17 mouse cellular contexts compared by ENCODE assay signal in genomic region chr15:96975125-96975524, GRCm38 (mm10).
DNase-seq lines count a peak whose midpoint lies in the region; ATAC-seq and TF ChIP-seq lines count a peak whose summit lies in the region.
"Had no signal": no experiment of that assay in that cellular context is flagged by ENCODE, and none has a peak within 500 bp of the region (broad histone marks: within the 10 kb centered on the region; RNA-seq: fewer than 3 reads in every experiment).

No protein-coding gene starts in this region.

- intact Hi-C loops in left cerebral cortex, postnatal 25 days (cut with DNase I) = no loop called here

- no peaks in the 10 kb centered on the region for H3K9me3 ChIP-seq in hindbrain, postnatal 0 days (ENCODE audit: low read length)
- H3K9me3 ChIP-seq in hindbrain, embryonic 13.5 days = no peaks in the 10 kb centered on the region
- H3K9me3 ChIP-seq in limb, embryonic 15.5 days = no peaks in the 10 kb centered on the region
- H3K9me3 ChIP-seq: forebrain, embryonic 13.5 days; kidney, embryonic 15.5 days; neural tube, embryonic 13.5 days had no signal

- no peaks in the 10 kb centered on the region for H3K36me3 ChIP-seq in hindbrain, postnatal 0 days (ENCODE audit: insufficient read depth, low read length)
- H3K36me3 ChIP-seq in hindbrain, embryonic 13.5 days = no peaks in the 10 kb centered on the region
- H3K36me3 ChIP-seq in limb, embryonic 15.5 days = no peaks in the 10 kb centered on the region
- H3K36me3 ChIP-seq: kidney, embryonic 15.5 days; neural tube, embryonic 13.5 days had no signal

- 53% methylated on average over 9 of the region's 9 CpGs for WGBS in hindbrain, postnatal 0 days
- 75% methylated on average over 9 of the region's 9 CpGs for WGBS in hindbrain, embryonic 13.5 days
- 43% methylated on average over 9 of the region's 9 CpGs for WGBS in limb, embryonic 15.5 days

- H3K9ac ChIP-seq in hindbrain, postnatal 0 days (replicated peaks; ENCODE audit: low read length) = no peak overlapping the region
- no peak overlapping the region for H3K9ac ChIP-seq in hindbrain, embryonic 13.5 days
- no peak overlapping the region for H3K9ac ChIP-seq in limb, embryonic 15.5 days
- H3K9ac ChIP-seq: forebrain, embryonic 13.5 days; kidney, embryonic 15.5 days; liver, embryonic 14.5 days; neural tube, embryonic 13.5 days had no signal

- no peak overlapping the region for H3K4me3 ChIP-seq in hindbrain, postnatal 0 days (ENCODE audit: low read length)
- H3K4me3 ChIP-seq in hindbrain, embryonic 13.5 days = no peak overlapping the region
- H3K4me3 ChIP-seq in limb, embryonic 15.5 days = no peak overlapping the region
- H3K4me3 ChIP-seq: forebrain, embryonic 13.5 days; kidney, embryonic 15.5 days; megakaryocyte, embryonic 14.5 days; neural tube, embryonic 13.5 days had no signal

- ATAC-seq in hindbrain, postnatal 0 days = no peak
- no peak for ATAC-seq in hindbrain, embryonic 13.5 days (ENCODE audit: low FRiP score)
- ATAC-seq in limb, embryonic 15.5 days (ENCODE audit: insufficient number of reproducible peaks, low FRiP score, low TSS enrichment, low read depth) = 0 out of 2 replicates have a peak, but pooled peaks have one; percentile 35
- ATAC-seq: forebrain, embryonic 13.5 days; intestine, embryonic 16.5 days had no signal

- H3K27ac ChIP-seq in hindbrain, postnatal 0 days = no peak overlapping the region
- no peak overlapping the region for H3K27ac ChIP-seq in hindbrain, embryonic 13.5 days
- H3K27ac ChIP-seq in limb, embryonic 15.5 days = peak overlapping the region; percentile 33; the same call in 1 of the 2 replicates
- H3K27ac ChIP-seq: forebrain, embryonic 13.5 days; kidney, embryonic 15.5 days; liver, embryonic 14.5 days; neural tube, embryonic 13.5 days had no signal

- no peaks in the 10 kb centered on the region for H3K4me1 ChIP-seq in hindbrain, postnatal 0 days (ENCODE audit: insufficient read depth, low read length)
- no peaks in the 10 kb centered on the region for H3K4me1 ChIP-seq in hindbrain, embryonic 13.5 days (replicated peaks)
- H3K4me1 ChIP-seq in limb, embryonic 15.5 days = peaks cover 4% of the 10 kb centered on the region; the same call in 1 of the 2 replicates
- H3K4me1 ChIP-seq: forebrain, embryonic 13.5 days; kidney, embryonic 15.5 days; megakaryocyte, embryonic 14.5 days; neural tube, embryonic 13.5 days had no signal

- no peak for TF ChIP-seq CTCF in hindbrain, postnatal 0 days (IDR thresholded peaks at IDR 0.05; ENCODE audit: low read depth)

- H3K27me3 ChIP-seq in hindbrain, postnatal 0 days (ENCODE audit: insufficient read depth, low read length) = no peaks in the 10 kb centered on the region
- H3K27me3 ChIP-seq in hindbrain, embryonic 13.5 days = no peaks in the 10 kb centered on the region
- H3K27me3 ChIP-seq in limb, embryonic 15.5 days = no peaks in the 10 kb centered on the region
- H3K27me3 ChIP-seq: forebrain, embryonic 13.5 days; kidney, embryonic 15.5 days; megakaryocyte, embryonic 14.5 days; neural tube, embryonic 13.5 days had no signal

- DNase-seq in hindbrain, postnatal 0 days (ENCODE audit: low spot score) = peak; percentile 41
- peak; percentile 16 for DNase-seq in retina, postnatal 1 day
- DNase-seq in retina, embryonic 14.5 days (ENCODE audit: low spot score) = no peak
- DNase-seq in left cerebral cortex, postnatal 25 days (ENCODE audit: low spot score in 2 of 2) = no peak
- DNase-seq in testis, postnatal 14 days (ENCODE audit: low spot score) = no peak
- DNase-seq: adrenal gland, postnatal 36 days; cerebellum, adult 9-11 months; left cerebral cortex, postnatal 4 days; thymus, adult 2 months had no signal

- no peak overlapping the region for H3K4me2 ChIP-seq in hindbrain, postnatal 0 days (ENCODE audit: low read depth, low read length)
- H3K4me2 ChIP-seq in hindbrain, embryonic 13.5 days = no peak overlapping the region
- H3K4me2 ChIP-seq in limb, embryonic 15.5 days = no peak overlapping the region
- H3K4me2 ChIP-seq: forebrain, embryonic 13.5 days; kidney, embryonic 15.5 days; neural tube, embryonic 13.5 days had no signal

Comparison
In these comparisons a context has a peak if more than half of its experiments do, and no peak if none do; other contexts are left out.
1. DNase-seq: peak in hindbrain, postnatal 0 days (single experiment) and retina, postnatal 1 day (single experiment); none in retina, embryonic 14.5 days (single experiment), left cerebral cortex, postnatal 25 days (0 of 2) and testis, postnatal 14 days (single experiment).